Mouse (Mus musculus) midbrain, postnatal 0 days (tissue): ENCODE measurements around the gene Krtap7-1. TPM values are rescaled to one million over a fixed set of nuclear protein-coding genes. Genes with fewer than 3 reads are reported as not detected.

Experiments used
- ATAC-seq: fragments of 200-750 bp; cut with Nextera tagmentation; 2 replicates; pipeline ENCODE4 v1.8.0; 2017; ENCODE audit warnings: moderate number of reproducible peaks, mild to moderate bottlenecking, moderate TSS enrichment, moderate library complexity; ENCODE audit not compliant: low FRiP score
- DNase-seq: peaks from one replicate; pipeline ENCODE4 v3.0.0-alpha.2; 2015; ENCODE audit warnings: low spot score
- H3K27ac ChIP-seq: fragments of 300-500 bp; sonication (generic); 2 replicates; pipeline ENCODE4 v1.5.1; 2014; ENCODE audit warnings: low read depth, mild to moderate bottlenecking, low read length, mixed read lengths
- H3K27me3 ChIP-seq: fragments of 300-500 bp; sonication (generic); 2 replicates; pipeline ENCODE4 v1.6.1; 2014; ENCODE audit warnings: low read length, control low read depth, mixed read lengths; ENCODE audit not compliant: insufficient read depth
- H3K36me3 ChIP-seq: fragments of 300-500 bp; sonication (generic); 2 replicates; pipeline ENCODE4 v1.6.1; 2014; ENCODE audit warnings: low read length, control low read depth, mixed read lengths; ENCODE audit not compliant: insufficient read depth
- H3K4me1 ChIP-seq: fragments of 300-500 bp; sonication (generic); 2 replicates; pipeline ENCODE4 v1.6.1; 2014; ENCODE audit warnings: mild to moderate bottlenecking, control low read depth, antibody characterized with exemption, low read length, mixed read lengths; ENCODE audit not compliant: insufficient read depth
- H3K4me2 ChIP-seq: fragments of 300-500 bp; sonication (generic); 2 replicates; pipeline ENCODE4 v1.6.1; 2014; ENCODE audit warnings: low read depth, mild to moderate bottlenecking, low read length, mixed read lengths; ENCODE audit not compliant: poor library complexity, severe bottlenecking
- H3K4me3 ChIP-seq: fragments of 300-500 bp; sonication (generic); 2 replicates; pipeline ENCODE4 v1.5.1; 2014; ENCODE audit warnings: low read depth, mild to moderate bottlenecking, low read length, moderate library complexity
- H3K9ac ChIP-seq: fragments of 300-500 bp; sonication (generic); replicated peaks from 2 replicates; pipeline ENCODE4 v1.6.1; 2014; ENCODE audit warnings: mild to moderate bottlenecking, low read length, moderate library complexity, mixed read lengths; ENCODE audit not compliant: poor library complexity, severe bottlenecking
- H3K9me3 ChIP-seq: fragments of 300-500 bp; sonication (generic); 2 replicates; pipeline ENCODE4 v1.6.1; 2016; ENCODE audit warnings: low read length, control low read depth
- CTCF ChIP-seq: IDR thresholded peaks from 2 replicates; pipeline ENCODE4 v1.5.1; 2016; ENCODE audit warnings: antibody characterized with exemption, mild to moderate bottlenecking
- WGBS: fragments of 180-500 bp; shearing (Covaris S2); extraction: QIAGEN DNeasy Blood & Tissue Kit; methylation state at CpG from one replicate; pipeline ENCODE4 v1.1.7; 2014; 5-methylcytosine and 5-hydroxymethylcytosine counted together
- polyA plus RNA-seq: library from polyadenylated mRNA; unstranded; fragments of >200 nt; fragmentation: Nextera tagmentation; extraction: Ambion mirVana; gene quantifications from 2 replicates; pipeline ENCODE4 v1.2.1, GENCODE M21; 2015
- total RNA-seq: library from RNA; depleted of rRNA; stranded (reverse); fragments of >200 nt; gene quantifications from 2 replicates; pipeline ENCODE4 v1.2.3, GENCODE M21; 2014; rRNA removed

Krtap7-1 gene
- total and polyA plus RNA-seq, 2 experiments from 2014 or later = not detected

DNA sequence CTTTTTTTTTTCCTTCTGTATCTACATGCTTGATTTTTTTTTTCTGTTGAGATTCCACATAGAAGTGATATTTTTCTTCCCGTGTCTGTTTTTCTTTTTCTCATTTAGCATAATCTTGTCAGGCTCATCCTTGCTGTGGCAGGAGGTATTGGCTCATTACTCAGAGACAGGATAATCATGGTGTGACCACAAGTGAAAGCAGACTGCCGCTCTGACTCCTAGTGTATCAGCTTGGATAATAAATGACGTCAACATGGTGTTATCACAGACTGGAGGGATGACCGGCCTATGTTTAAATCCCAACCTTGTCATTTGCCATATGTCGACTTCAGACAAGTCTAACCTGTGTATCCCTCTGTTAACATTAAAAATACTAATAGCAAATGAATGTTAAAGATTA lies 46.9 kb downstream of the Krtap7-1 start:
- DNase-seq (peak; percentile 21), ATAC-seq (no peak)
- TF ChIP-seq CTCF = no peak

More for the DNA sequence above, 46.9 kb downstream of the Krtap7-1 start:
- no peak overlapping the region for H3K9ac ChIP-seq
- H3K27me3 ChIP-seq = no peaks in the 10 kb centered on the region
- WGBS = 57% methylated on average over 5 of the region's 5 CpGs
- H3K27ac ChIP-seq = no peak overlapping the region
- H3K4me2 ChIP-seq = no peak overlapping the region
- no peaks in the 10 kb centered on the region for H3K9me3 ChIP-seq
- H3K4me1 ChIP-seq = no peaks in the 10 kb centered on the region
- H3K4me3 ChIP-seq = no peak overlapping the region
- no peaks in the 10 kb centered on the region for H3K36me3 ChIP-seq

Other genes with a start within 250 kb of the Krtap7-1 start
- gene Krtap21-1, start 104.5 kb downstream of the Krtap7-1 start, total RNA-seq = not detected in 2 replicates
- not detected in 2 replicates for gene Krtap21-1, start 104.5 kb downstream of the Krtap7-1 start, polyA plus RNA-seq
- gene Krtap6-2, start 88.2 kb downstream of the Krtap7-1 start, total RNA-seq = not detected in 2 replicates
- not detected in 2 replicates for gene Krtap6-2, start 88.2 kb downstream of the Krtap7-1 start, polyA plus RNA-seq
- not detected in 2 replicates for gene Krtap8-1, start 20.4 kb downstream of the Krtap7-1 start, total RNA-seq
- not detected in 2 replicates for gene Krtap8-1, start 20.4 kb downstream of the Krtap7-1 start, polyA plus RNA-seq
- gene Krtap11-1, start 62.9 kb upstream of the Krtap7-1 start, total RNA-seq = not detected in 2 replicates
- gene Krtap11-1, start 62.9 kb upstream of the Krtap7-1 start, polyA plus RNA-seq = not detected in 2 replicates